ENCODE assay signal across 22 mouse cellular contexts in the genomic region with DNA sequence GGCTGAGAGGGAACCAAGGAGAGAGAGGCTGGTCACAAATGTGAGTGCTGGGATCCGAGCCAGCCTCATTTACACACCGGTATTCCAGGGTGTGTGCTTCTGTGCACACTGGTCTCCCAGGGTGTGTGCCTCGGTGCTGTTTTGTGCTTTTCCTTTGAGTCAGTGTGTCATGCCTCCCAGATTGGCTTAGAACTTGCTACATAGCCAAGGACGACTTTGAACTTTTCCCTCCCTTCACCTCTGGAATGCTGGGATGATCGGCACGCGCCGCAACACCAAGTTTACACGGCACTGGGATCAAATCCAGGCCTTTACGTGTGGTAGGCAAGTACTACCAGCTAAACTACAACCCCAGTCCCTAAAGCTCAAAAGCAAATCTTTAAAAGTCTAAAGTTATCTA. TPM values are rescaled to one million over a fixed set of nuclear protein-coding genes. Genes with fewer than 3 reads are reported as not detected.
A peak's percentile ranks its signal among the peaks of the same experiment; 100 is the strongest.
DNase-seq lines count a peak whose midpoint lies in the region; TF ChIP-seq lines count a peak whose summit lies in the region.
"Had no signal": no experiment of that assay in that cellular context is flagged by ENCODE, and none has a peak within 500 bp of the region (broad histone marks: within the 10 kb centered on the region; RNA-seq: fewer than 3 reads in every experiment).

No protein-coding gene starts in this region.

- no peaks in the 10 kb centered on the region for H3K4me1 ChIP-seq in ES-Bruce4 (ENCODE audit: control insufficient read depth, insufficient read depth, low read length)

- TF ChIP-seq POLR2A in ES-Bruce4 (IDR thresholded peaks at IDR 0.05; ENCODE audit: insufficient read depth, low read length): no peak

- peak; percentile 75 for DNase-seq in R1 (ENCODE audit: low read depth, low spot score)
- no peak for DNase-seq in lung, postnatal 14 days
- DNase-seq in kidney, adult 18-20 months: no peak
- DNase-seq in c-Kit-positive CD71-positive TER-119-positive erythroid progenitor cells, embryonic 14.5 days (ENCODE audit: low spot score): no peak
- DNase-seq: adrenal gland, adult 8-10 months; adrenal gland, postnatal 14 days; adrenal gland, postnatal 36 days; cerebellum, adult 11 months; cerebellum, adult 18-20 months; cerebellum, adult 8-10 months; cerebellum, adult 9-11 months; cerebellum, postnatal 14 days; cerebellum, postnatal 36 days had no signal

- 0 out of 2 replicates have a peak overlapping the region, but pooled peaks have one; percentile 7 for H3K9ac ChIP-seq in ES-Bruce4 (ENCODE audit: low read depth, poor library complexity, severe bottlenecking)
- H3K9ac ChIP-seq: embryonic facial prominence, embryonic 13.5 days; embryonic facial prominence, embryonic 15.5 days; forebrain, embryonic 13.5 days; forebrain, embryonic 15.5 days; forebrain, postnatal 0 days had no signal

- peaks cover 11% of the 10 kb centered on the region for H3K36me3 ChIP-seq in ES-Bruce4 (ENCODE audit: control insufficient read depth, insufficient read depth, low read length, poor library complexity, severe bottlenecking)
- H3K36me3 ChIP-seq: embryonic facial prominence, embryonic 13.5 days; embryonic facial prominence, embryonic 15.5 days; forebrain, embryonic 15.5 days; G1E had no signal

- no peaks in the 10 kb centered on the region for H3K27me3 ChIP-seq in ES-Bruce4 (ENCODE audit: control insufficient read depth, insufficient read depth, low read length, poor library complexity, severe bottlenecking)

- no peak overlapping the region for H3K4me3 ChIP-seq in ES-Bruce4 (ENCODE audit: low read depth, low read length)
- H3K4me3 ChIP-seq: embryonic facial prominence, embryonic 13.5 days; embryonic facial prominence, embryonic 15.5 days; forebrain, embryonic 13.5 days; forebrain, embryonic 15.5 days had no signal

- TF ChIP-seq CTCF in ES-Bruce4 (IDR thresholded peaks at IDR 0.05; ENCODE audit: low read depth, low read length): no peak

- no peaks in the 10 kb centered on the region for H3K9me3 ChIP-seq in ES-Bruce4 (replicated peaks; ENCODE audit: control insufficient read depth, insufficient read depth, low read length, poor library complexity, severe bottlenecking)
- H3K9me3 ChIP-seq: embryonic facial prominence, embryonic 13.5 days; embryonic facial prominence, embryonic 15.5 days; forebrain, embryonic 13.5 days; forebrain, embryonic 15.5 days had no signal

- H3K27ac ChIP-seq in ES-Bruce4 (ENCODE audit: insufficient read depth, low read length): peak overlapping the region; percentile 75
- H3K27ac ChIP-seq: embryonic facial prominence, embryonic 13.5 days; embryonic facial prominence, embryonic 15.5 days; forebrain, embryonic 13.5 days; forebrain, embryonic 15.5 days had no signal

- no peak for TF ChIP-seq EP300 in ES-Bruce4 (IDR thresholded peaks at IDR 0.05; ENCODE audit: insufficient read depth, low read depth, low read length)

RNA-seq across cellular contexts. Expression of a gene that starts 22.0 kb away (rescaled TPM):
- 49.6 and 55.9 TPM in 2 replicates for polyA plus RNA-seq in ES-Bruce4 (2011; ENCODE audit: insufficient read depth, insufficient read length, low read depth, missing spikeins)
- polyA plus RNA-seq: activated CD4-positive, CD25-positive, alpha-beta regulatory T cell, adult 4 months; forebrain, embryonic 13.5 days; forebrain, embryonic 15.5 days; G1E; Patski had no signal

RNA-seq across cellular contexts. Expression of a gene that starts 24.3 kb away (rescaled TPM):
- 3.9 and 5.8 TPM in 2 replicates for polyA plus RNA-seq in ES-Bruce4 (2011; ENCODE audit: insufficient read depth, insufficient read length, low read depth, missing spikeins)
- polyA plus RNA-seq: activated CD4-positive, CD25-positive, alpha-beta regulatory T cell, adult 4 months; G1E; Patski had no signal
